Mouse (Mus musculus): Measurements from ENCODE around the gene Eif1ad. TPM values are rescaled to one million over a fixed set of nuclear protein-coding genes. Genes with fewer than 3 reads are reported as not detected.

The Eif1ad gene
- polyA plus RNA-seq, 1 experiment from 2014 or later, result 57.1 TPM

DNA sequence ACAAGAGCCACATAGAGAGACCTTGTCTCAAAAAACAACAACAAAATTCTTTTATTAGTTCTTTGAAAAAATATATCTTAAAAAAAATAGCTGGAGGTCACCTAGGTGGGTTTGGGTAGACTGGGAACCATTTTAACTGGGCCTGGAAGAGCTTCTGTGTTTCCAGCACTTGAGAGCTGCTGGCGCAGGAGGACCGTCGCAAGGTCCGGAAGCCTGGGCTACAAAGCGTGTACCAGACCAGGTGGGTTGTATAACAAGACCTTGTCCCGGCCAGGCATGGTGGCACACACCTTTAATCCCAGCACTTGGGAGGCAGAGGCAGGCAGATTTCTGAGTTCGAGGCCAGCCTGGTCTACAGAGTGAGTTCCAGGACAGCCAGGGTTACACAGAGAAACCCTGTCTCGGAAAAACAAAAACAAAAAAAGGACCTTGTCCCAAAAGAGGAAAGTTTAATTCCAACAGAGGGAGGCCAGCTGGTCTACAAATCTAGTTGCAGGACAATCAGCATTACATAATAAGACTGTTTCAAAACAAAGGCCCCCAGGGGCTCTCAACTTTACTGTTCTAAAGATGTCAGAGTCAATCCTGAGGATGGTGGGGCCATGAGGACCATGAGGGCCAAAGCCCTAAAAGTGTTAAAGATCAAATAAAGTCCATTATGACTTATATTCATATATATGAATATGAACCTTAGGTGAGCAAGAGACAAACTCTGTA, 52.4 kb downstream of the Eif1ad start:
- no peak overlapping the region for H3K4me2 ChIP-seq (replicated peaks; ENCODE audit: low read depth, low read length)
- no peak for ATAC-seq (ENCODE audit: low FRiP score, low TSS enrichment)
- peaks cover 25% of the 10 kb centered on the region for H3K36me3 ChIP-seq (ENCODE audit: control insufficient read depth, insufficient read depth, low read length)
- H3K4me1 ChIP-seq (ENCODE audit: control insufficient read depth, insufficient read depth, low read length), result peaks cover 12% of the 10 kb centered on the region
- no peak overlapping the region for H3K27ac ChIP-seq (ENCODE audit: low read depth, low read length)
- no peak overlapping the region for H3K9ac ChIP-seq (ENCODE audit: low read depth, low read length)
- 95% methylated on average over 8 of the region's 8 CpGs for WGBS
- H3K4me3 ChIP-seq (ENCODE audit: low read length), result no peak overlapping the region
- no peaks in the 10 kb centered on the region for H3K9me3 ChIP-seq (ENCODE audit: control insufficient read depth, low read length)
- no peaks in the 10 kb centered on the region for H3K27me3 ChIP-seq (ENCODE audit: control insufficient read depth, insufficient read depth, low read length)

DNA sequence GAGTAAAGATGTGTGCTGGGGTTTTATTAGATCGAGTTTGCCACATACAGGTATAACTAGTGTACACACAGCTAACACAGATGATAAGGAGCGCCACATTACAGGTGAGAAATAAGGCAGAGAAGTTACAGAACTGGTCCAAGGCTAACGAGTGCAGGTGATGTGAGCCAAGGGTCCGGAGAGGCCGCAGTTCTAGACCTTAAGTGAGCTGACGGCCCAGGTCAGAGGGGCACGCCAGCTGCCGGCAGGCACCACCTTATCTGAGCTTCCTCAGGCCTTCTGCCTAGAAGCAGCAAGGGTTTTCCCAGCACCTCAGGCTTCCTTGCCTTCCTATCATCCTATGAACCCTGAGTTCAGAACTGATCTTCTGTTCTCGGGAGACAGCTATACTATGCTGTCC, 53.1 kb downstream of the Eif1ad start:
- 90% methylated on average over 9 of the region's 9 CpGs for WGBS
- H3K27me3 ChIP-seq (ENCODE audit: control insufficient read depth, insufficient read depth, low read length), result no peaks in the 10 kb centered on the region
- peaks cover 13% of the 10 kb centered on the region for H3K4me1 ChIP-seq (ENCODE audit: control insufficient read depth, insufficient read depth, low read length)
- H3K9me3 ChIP-seq (ENCODE audit: control insufficient read depth, low read length), result no peaks in the 10 kb centered on the region
- no peak overlapping the region for H3K4me3 ChIP-seq (ENCODE audit: low read length)
- no peak overlapping the region for H3K27ac ChIP-seq (ENCODE audit: low read depth, low read length)
- peaks cover 25% of the 10 kb centered on the region for H3K36me3 ChIP-seq (ENCODE audit: control insufficient read depth, insufficient read depth, low read length)
- no peak overlapping the region for H3K9ac ChIP-seq (ENCODE audit: low read depth, low read length)
- ATAC-seq (ENCODE audit: low FRiP score, low TSS enrichment), result no peak
- H3K4me2 ChIP-seq (replicated peaks; ENCODE audit: low read depth, low read length), result no peak overlapping the region

DNA sequence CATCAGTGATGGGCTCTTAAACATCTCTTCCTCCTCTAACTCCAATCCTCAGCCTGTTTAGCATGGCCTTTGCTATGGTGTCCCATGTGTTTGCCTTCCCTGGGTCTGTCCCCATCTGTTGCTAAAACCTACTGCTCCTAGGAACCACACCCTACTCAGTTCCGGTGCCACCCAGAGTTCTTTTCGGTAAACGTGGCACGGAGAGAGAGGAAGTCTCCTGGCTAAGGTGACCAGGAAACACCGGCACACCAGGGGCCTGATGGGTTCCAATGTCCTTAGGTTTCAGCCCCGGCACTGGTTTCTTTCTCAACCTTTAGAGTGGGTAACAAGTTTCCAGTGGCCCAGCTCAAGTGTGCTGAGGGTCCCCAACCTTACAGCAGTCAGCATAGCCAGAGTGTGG, 54.0 kb downstream of the Eif1ad start:
- H3K36me3 ChIP-seq (ENCODE audit: control insufficient read depth, insufficient read depth, low read length), result peaks cover 25% of the 10 kb centered on the region
- no peak overlapping the region for H3K27ac ChIP-seq (ENCODE audit: low read depth, low read length)
- H3K9ac ChIP-seq (ENCODE audit: low read depth, low read length), result no peak overlapping the region
- no peak for ATAC-seq (ENCODE audit: low FRiP score, low TSS enrichment)
- peaks cover 13% of the 10 kb centered on the region for H3K4me1 ChIP-seq (ENCODE audit: control insufficient read depth, insufficient read depth, low read length)
- H3K4me3 ChIP-seq (ENCODE audit: low read length), result no peak overlapping the region
- H3K4me2 ChIP-seq (replicated peaks; ENCODE audit: low read depth, low read length), result no peak overlapping the region
- H3K27me3 ChIP-seq (ENCODE audit: control insufficient read depth, insufficient read depth, low read length), result no peaks in the 10 kb centered on the region
- H3K9me3 ChIP-seq (ENCODE audit: control insufficient read depth, low read length), result no peaks in the 10 kb centered on the region
- 93% methylated on average over 6 of the region's 6 CpGs for WGBS

Other genes with a start within 250 kb of the Eif1ad start
- 15.4 and 24.5 TPM in 2 replicates for gene Klc2, start 248.2 kb upstream of the Eif1ad start, polyA plus RNA-seq (2014; fragmentation: Nextera tagmentation; extraction: Ambion mirVana)
- gene Pacs1, start 93.6 kb upstream of the Eif1ad start, polyA plus RNA-seq (2014; fragmentation: Nextera tagmentation; extraction: Ambion mirVana), result 17.6 and 30.4 TPM in 2 replicates
- 293 and 384 TPM in 2 replicates for gene Sf3b2, start 71.3 kb upstream of the Eif1ad start, polyA plus RNA-seq (2014; fragmentation: Nextera tagmentation; extraction: Ambion mirVana)
- gene Gal3st3, start 68.4 kb upstream of the Eif1ad start, polyA plus RNA-seq (2014; fragmentation: Nextera tagmentation; extraction: Ambion mirVana), result 2.9 and 4.4 TPM in 2 replicates
- not detected in 2 replicates for gene Catsper1, start 31.0 kb upstream of the Eif1ad start, polyA plus RNA-seq (2014; fragmentation: Nextera tagmentation; extraction: Ambion mirVana)
- 1.3 TPM in 1 of 2 replicates, not detected in the other for gene Cst6, start 17.2 kb upstream of the Eif1ad start, polyA plus RNA-seq (2014; fragmentation: Nextera tagmentation; extraction: Ambion mirVana)
- gene Banf1, start 427 bp downstream of the Eif1ad start, polyA plus RNA-seq (2014; fragmentation: Nextera tagmentation; extraction: Ambion mirVana), result 527 and 609 TPM in 2 replicates
- 74.2 and 80.6 TPM in 2 replicates for gene Sart1, start 22.0 kb downstream of the Eif1ad start, polyA plus RNA-seq (2014; fragmentation: Nextera tagmentation; extraction: Ambion mirVana)
- 0.16 and 0.35 TPM in 2 replicates for gene Tsga10ip, start 35.8 kb downstream of the Eif1ad start, polyA plus RNA-seq (2014; fragmentation: Nextera tagmentation; extraction: Ambion mirVana)
- 191 and 248 TPM in 2 replicates for gene Drap1, start 58.2 kb downstream of the Eif1ad start, polyA plus RNA-seq (2014; fragmentation: Nextera tagmentation; extraction: Ambion mirVana)
- 39.0 and 40.8 TPM in 2 replicates for gene AI837181, start 58.4 kb downstream of the Eif1ad start, polyA plus RNA-seq (2014; fragmentation: Nextera tagmentation; extraction: Ambion mirVana)
- gene Fosl1, start 80.8 kb downstream of the Eif1ad start, polyA plus RNA-seq (2014; fragmentation: Nextera tagmentation; extraction: Ambion mirVana), result not detected in 2 replicates
- 8.5 and 11.3 TPM in 2 replicates for gene Ccdc85b, start 91.2 kb downstream of the Eif1ad start, polyA plus RNA-seq (2014; fragmentation: Nextera tagmentation; extraction: Ambion mirVana)
- 122 and 125 TPM in 2 replicates for gene Fibp, start 93.9 kb downstream of the Eif1ad start, polyA plus RNA-seq (2014; fragmentation: Nextera tagmentation; extraction: Ambion mirVana)
- gene Ctsw, start 101.8 kb downstream of the Eif1ad start, polyA plus RNA-seq (2014; fragmentation: Nextera tagmentation; extraction: Ambion mirVana), result 0.54 TPM in 2 replicates
- 109 and 139 TPM in 2 replicates for gene Efemp2, start 107.2 kb downstream of the Eif1ad start, polyA plus RNA-seq (2014; fragmentation: Nextera tagmentation; extraction: Ambion mirVana)
- gene Mus81, start 121.7 kb downstream of the Eif1ad start, polyA plus RNA-seq (2014; fragmentation: Nextera tagmentation; extraction: Ambion mirVana), result 36.2 and 42.2 TPM in 2 replicates
- 3,114 and 3,144 TPM in 2 replicates for gene Cfl1, start 123.7 kb downstream of the Eif1ad start, polyA plus RNA-seq (2014; fragmentation: Nextera tagmentation; extraction: Ambion mirVana)
- gene 1700020D05Rik, start 137.0 kb downstream of the Eif1ad start, polyA plus RNA-seq (2014; fragmentation: Nextera tagmentation; extraction: Ambion mirVana), result 0.19 TPM in 1 of 2 replicates, not detected in the other
- 5.7 and 6.5 TPM in 2 replicates for gene Snx32, start 143.8 kb downstream of the Eif1ad start, polyA plus RNA-seq (2014; fragmentation: Nextera tagmentation; extraction: Ambion mirVana)
- 11.1 and 11.8 TPM in 2 replicates for gene Ovol1, start 193.9 kb downstream of the Eif1ad start, polyA plus RNA-seq (2014; fragmentation: Nextera tagmentation; extraction: Ambion mirVana)
- gene Ap5b1, start 201.3 kb downstream of the Eif1ad start, polyA plus RNA-seq (2014; fragmentation: Nextera tagmentation; extraction: Ambion mirVana), result 7.6 and 9.2 TPM in 2 replicates
- 159 and 182 TPM in 2 replicates for gene Rnaseh2c, start 235.1 kb downstream of the Eif1ad start, polyA plus RNA-seq (2014; fragmentation: Nextera tagmentation; extraction: Ambion mirVana)
- 31.5 and 36.0 TPM in 2 replicates for gene Kat5, start 243.5 kb downstream of the Eif1ad start, polyA plus RNA-seq (2014; fragmentation: Nextera tagmentation; extraction: Ambion mirVana)